Mouse (Mus musculus): ENCODE data around the gene Tmprss15.

DNA sequence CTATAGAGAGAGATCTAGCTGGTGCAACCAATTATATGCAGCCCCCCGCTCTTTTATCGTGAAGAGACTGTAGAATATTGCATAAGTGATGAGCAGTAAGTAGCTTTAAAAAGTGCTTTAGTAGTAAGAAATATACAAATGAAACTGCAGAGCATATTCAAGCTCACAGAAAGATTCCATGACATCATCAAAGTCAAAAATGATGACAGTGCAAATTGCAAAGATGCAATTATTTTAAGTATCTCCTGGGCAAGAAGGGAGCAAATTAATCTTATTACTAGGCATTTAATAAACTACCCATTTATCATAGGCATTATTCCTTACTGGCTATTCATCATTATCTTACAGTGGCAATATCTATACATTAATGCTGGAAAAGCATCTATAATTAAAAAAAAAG lies 156.6 kb downstream of the Tmprss15 start:
- TF ChIP-seq CTCF (IDR thresholded peaks at IDR 0.05; ENCODE audit: low read depth, low read length) (no peak), GATA1 (IDR thresholded peaks at IDR 0.05; ENCODE audit: borderline replicate concordance, low read length) (no peak), TAL1 (conservative IDR thresholded peaks at IDR 0.05; ENCODE audit: low read depth, low read length) (no peak), GATA2 (IDR thresholded peaks at IDR 0.05; ENCODE audit: borderline replicate concordance, low read depth, low read length) (no peak)
